Mouse (Mus musculus): ENCODE data around the gene Gdpd5. TPM values are rescaled to one million over a fixed set of nuclear protein-coding genes. Genes with fewer than 3 reads are reported as not detected.

Gene Gdpd5
- polyA plus RNA-seq, 1 experiment from 2014 or later: 40.0 TPM

DNA sequence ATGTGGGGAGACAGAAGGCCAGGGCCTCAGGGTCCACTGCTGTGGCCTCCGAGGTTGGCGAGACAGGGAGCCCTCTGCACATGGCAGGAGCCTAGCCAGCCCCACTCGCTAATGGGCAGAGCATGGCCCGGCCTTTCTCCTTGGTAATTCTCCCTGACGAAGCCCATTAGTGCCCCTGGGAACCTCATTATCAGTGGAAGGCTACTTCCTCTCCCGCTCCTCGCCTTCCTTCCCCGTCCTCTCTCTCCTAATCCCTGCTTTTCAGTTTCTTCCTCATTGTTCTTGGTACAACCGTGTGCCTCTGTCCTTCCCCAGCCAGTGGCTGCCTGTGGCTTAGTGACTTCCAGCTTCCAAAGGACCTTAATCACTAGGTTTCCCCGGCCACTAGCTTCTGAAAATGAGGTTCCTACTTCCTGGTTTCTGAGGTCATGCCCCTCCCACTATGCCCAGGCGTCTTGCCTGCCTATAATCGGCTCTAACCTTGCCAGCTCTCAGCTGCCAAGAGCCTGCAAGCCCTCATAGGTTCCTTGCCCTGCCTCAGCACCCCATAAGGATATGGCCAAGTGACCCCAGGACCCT lies 53.5 kb downstream of the Gdpd5 start:
- no peak overlapping the region for H3K4me2 ChIP-seq (ENCODE audit: low read length)
- DNase-seq (peak; percentile 45), ATAC-seq (ENCODE audit: low FRiP score, low TSS enrichment) (peak; percentile 38; the same call in 1 of the 2 replicates)
- H3K36me3 ChIP-seq (ENCODE audit: control insufficient read depth, insufficient read depth, low read length): peaks cover 10% of the 10 kb centered on the region
- H3K4me1 ChIP-seq (ENCODE audit: control insufficient read depth, insufficient read depth, low read length): peaks cover 26% of the 10 kb centered on the region
- 16% methylated on average over 12 of the region's 12 CpGs for WGBS
- no peaks in the 10 kb centered on the region for H3K27me3 ChIP-seq (ENCODE audit: control insufficient read depth, insufficient read depth, low read length)
- no peaks in the 10 kb centered on the region for H3K9me3 ChIP-seq (ENCODE audit: control insufficient read depth, low read length)
- H3K27ac ChIP-seq (replicated peaks; ENCODE audit: low read depth, low read length): peak overlapping the region; percentile 57
- no peak overlapping the region for H3K9ac ChIP-seq (replicated peaks; ENCODE audit: low read length)
- H3K4me3 ChIP-seq (replicated peaks; ENCODE audit: low read depth, low read length): no peak overlapping the region

DNA sequence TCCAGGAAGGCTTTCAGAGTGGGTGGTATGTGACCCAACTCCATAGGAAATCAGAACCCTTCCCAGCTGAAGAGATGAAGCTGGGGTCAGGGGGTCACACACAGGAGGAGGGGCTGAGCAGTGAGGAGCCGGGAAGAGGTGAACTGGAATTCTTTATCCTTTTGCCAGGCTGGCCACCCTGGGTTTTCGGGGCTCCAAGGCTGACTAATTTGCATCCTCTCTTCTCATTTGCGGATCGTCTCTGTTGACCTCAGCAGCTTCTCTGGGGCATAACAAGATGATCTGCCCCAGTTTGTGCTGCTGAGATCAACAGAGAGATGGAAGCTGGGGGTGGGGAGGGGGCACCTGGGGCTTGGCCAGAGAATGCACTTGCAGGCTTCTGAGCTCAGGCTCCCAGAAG lies 55.3 kb downstream of the Gdpd5 start:
- ATAC-seq (ENCODE audit: low FRiP score, low TSS enrichment) (no peak), DNase-seq (no peak)
- no peak overlapping the region for H3K4me2 ChIP-seq (ENCODE audit: low read length)
- H3K27ac ChIP-seq (replicated peaks; ENCODE audit: low read depth, low read length): no peak overlapping the region
- WGBS: 2% methylated on average over 4 of the region's 4 CpGs
- H3K9me3 ChIP-seq (ENCODE audit: control insufficient read depth, low read length): no peaks in the 10 kb centered on the region
- H3K36me3 ChIP-seq (ENCODE audit: control insufficient read depth, insufficient read depth, low read length): peaks cover 14% of the 10 kb centered on the region
- peaks cover 31% of the 10 kb centered on the region for H3K4me1 ChIP-seq (ENCODE audit: control insufficient read depth, insufficient read depth, low read length)
- no peak overlapping the region for H3K4me3 ChIP-seq (replicated peaks; ENCODE audit: low read depth, low read length)
- H3K9ac ChIP-seq (replicated peaks; ENCODE audit: low read length): no peak overlapping the region
- H3K27me3 ChIP-seq (ENCODE audit: control insufficient read depth, insufficient read depth, low read length): no peaks in the 10 kb centered on the region

DNA sequence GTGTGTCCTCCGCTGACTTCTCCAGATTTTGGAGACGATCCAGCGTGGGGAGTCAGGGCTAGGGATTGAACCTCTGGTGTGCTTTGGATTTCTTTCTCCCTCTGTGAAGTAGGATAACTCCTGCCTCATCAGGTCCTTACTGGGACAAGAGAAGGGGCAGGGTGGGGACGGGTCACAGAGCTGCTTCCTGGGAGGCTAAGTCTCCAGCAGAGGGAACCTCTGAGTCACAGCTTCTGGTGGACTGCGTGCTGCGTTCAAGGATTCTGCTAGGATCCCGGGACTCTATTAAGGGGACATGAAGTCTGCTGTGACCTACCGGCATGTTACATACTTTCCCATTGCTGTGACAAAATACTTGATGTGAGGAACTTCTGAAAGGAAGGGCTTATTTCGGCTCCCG lies 57.7 kb downstream of the Gdpd5 start:
- peaks cover 20% of the 10 kb centered on the region; the same call in 1 of the 2 replicates for H3K4me1 ChIP-seq (ENCODE audit: control insufficient read depth, insufficient read depth, low read length)

DNA sequence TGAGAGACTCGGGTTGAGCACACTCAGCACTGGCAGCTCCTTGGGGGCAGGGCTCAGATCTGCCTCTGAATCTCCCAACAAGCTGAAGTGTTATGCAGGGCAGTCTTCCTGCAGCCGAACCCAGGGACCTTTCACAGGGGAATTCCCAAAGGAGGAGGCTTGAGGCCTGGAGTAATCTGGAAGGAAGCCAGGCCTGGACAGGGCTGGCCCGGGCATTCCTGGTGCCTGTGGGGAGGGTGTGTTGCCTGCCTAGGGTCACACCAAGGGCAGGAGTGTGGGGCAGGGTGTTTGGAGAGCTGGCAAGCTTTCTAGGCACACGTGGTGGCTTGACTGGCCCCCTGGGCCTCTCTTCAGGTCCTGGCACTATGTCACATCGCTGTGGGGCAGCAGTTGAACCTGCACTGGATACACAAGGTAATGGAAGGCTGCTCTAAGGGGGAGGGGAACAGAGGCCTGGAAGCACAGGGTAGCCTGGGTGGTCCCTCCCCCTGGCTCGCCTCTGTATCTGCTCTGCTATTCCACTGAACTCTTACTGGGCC lies 60.4 kb downstream of the Gdpd5 start:
- ATAC-seq (ENCODE audit: low FRiP score, low TSS enrichment) (no peak), DNase-seq (no peak)
- Histone ChIP-seq H3K9ac (replicated peaks; ENCODE audit: low read length) (no peak overlapping the region; the same call in 1 of the 2 replicates), H3K27me3 (ENCODE audit: control insufficient read depth, insufficient read depth, low read length) (no peaks in the 10 kb centered on the region), H3K4me3 (replicated peaks; ENCODE audit: low read depth, low read length) (no peak overlapping the region), H3K27ac (replicated peaks; ENCODE audit: low read depth, low read length) (no peak overlapping the region), H3K4me1 (ENCODE audit: control insufficient read depth, insufficient read depth, low read length) (peaks cover 13% of the 10 kb centered on the region; the same call in 1 of the 2 replicates), H3K9me3 (ENCODE audit: control insufficient read depth, low read length) (no peaks in the 10 kb centered on the region), H3K36me3 (ENCODE audit: control insufficient read depth, insufficient read depth, low read length) (peaks cover 31% of the 10 kb centered on the region), H3K4me2 (ENCODE audit: low read length) (no peak overlapping the region)
- 25% methylated on average over 6 of the region's 6 CpGs for WGBS

More for the DNA sequence above, 57.7 kb downstream of the Gdpd5 start:
- Histone ChIP-seq H3K9ac (replicated peaks; ENCODE audit: low read length) (no peak overlapping the region), H3K4me3 (replicated peaks; ENCODE audit: low read depth, low read length) (no peak overlapping the region), H3K27ac (replicated peaks; ENCODE audit: low read depth, low read length) (no peak overlapping the region), H3K9me3 (ENCODE audit: control insufficient read depth, low read length) (no peaks in the 10 kb centered on the region), H3K36me3 (ENCODE audit: control insufficient read depth, insufficient read depth, low read length) (peaks cover 24% of the 10 kb centered on the region), H3K4me2 (ENCODE audit: low read length) (no peak overlapping the region), H3K27me3 (ENCODE audit: control insufficient read depth, insufficient read depth, low read length) (no peaks in the 10 kb centered on the region)
- no peak for DNase-seq
- 67% methylated on average over 10 of the region's 10 CpGs for WGBS
- no peak for ATAC-seq (ENCODE audit: low FRiP score, low TSS enrichment)

DNA sequence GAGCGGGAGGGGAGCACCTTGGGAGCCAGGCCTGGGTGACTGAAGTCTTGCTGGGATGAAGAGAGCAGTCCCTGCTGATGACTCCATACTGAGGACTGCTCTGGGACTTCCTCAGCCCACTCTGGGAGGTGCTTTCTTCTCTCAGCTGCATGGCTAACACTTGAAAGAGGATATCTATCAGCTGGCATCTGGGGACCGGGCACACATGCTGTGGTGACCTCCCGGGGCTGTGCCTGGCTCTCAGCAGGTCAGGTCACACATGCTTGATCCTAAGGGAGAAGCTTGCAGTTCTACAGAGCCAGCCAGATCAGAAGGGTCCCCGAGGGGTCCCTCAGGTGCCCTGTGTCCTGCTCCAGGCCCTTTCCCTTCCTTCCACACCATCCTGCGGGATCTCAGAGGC lies 62.0 kb downstream of the Gdpd5 start:
- H3K4me3 ChIP-seq (replicated peaks; ENCODE audit: low read depth, low read length): no peak overlapping the region
- H3K27ac ChIP-seq (replicated peaks; ENCODE audit: low read depth, low read length): no peak overlapping the region
- H3K4me1 ChIP-seq (ENCODE audit: control insufficient read depth, insufficient read depth, low read length): peaks cover 13% of the 10 kb centered on the region; the same call in 1 of the 2 replicates
- H3K27me3 ChIP-seq (ENCODE audit: control insufficient read depth, insufficient read depth, low read length): no peaks in the 10 kb centered on the region
- H3K9me3 ChIP-seq (ENCODE audit: control insufficient read depth, low read length): no peaks in the 10 kb centered on the region
- DNase-seq: no peak
- no peak for ATAC-seq (ENCODE audit: low FRiP score, low TSS enrichment)
- no peak overlapping the region for H3K4me2 ChIP-seq (ENCODE audit: low read length)
- 53% methylated on average over 5 of the region's 5 CpGs for WGBS
- no peak overlapping the region for H3K9ac ChIP-seq (replicated peaks; ENCODE audit: low read length)
- H3K36me3 ChIP-seq (ENCODE audit: control insufficient read depth, insufficient read depth, low read length): peaks cover 30% of the 10 kb centered on the region

DNA sequence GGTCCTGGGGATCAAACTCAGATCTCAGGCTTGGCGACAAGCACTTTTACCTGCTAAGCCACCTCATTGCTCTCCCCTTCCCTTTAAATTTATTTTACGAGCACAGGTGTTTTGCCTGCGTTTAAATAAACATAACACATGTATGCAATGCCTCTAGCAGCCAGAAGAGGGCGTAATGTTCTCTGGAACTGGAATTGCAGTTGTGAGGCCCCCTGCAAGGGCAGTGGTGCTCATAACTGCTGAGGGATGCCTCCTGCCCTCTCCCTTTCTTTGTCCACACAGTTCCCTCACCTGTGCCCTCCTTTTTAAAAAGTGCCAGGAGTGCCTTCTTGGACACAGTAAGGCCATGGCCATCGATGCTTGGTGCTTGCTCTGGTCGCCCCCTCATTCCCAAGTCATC lies 62.8 kb downstream of the Gdpd5 start:
- Histone ChIP-seq H3K9me3 (ENCODE audit: control insufficient read depth, low read length) (no peaks in the 10 kb centered on the region), H3K4me2 (ENCODE audit: low read length) (no peak overlapping the region), H3K9ac (replicated peaks; ENCODE audit: low read length) (no peak overlapping the region), H3K27me3 (ENCODE audit: control insufficient read depth, insufficient read depth, low read length) (no peaks in the 10 kb centered on the region), H3K4me1 (ENCODE audit: control insufficient read depth, insufficient read depth, low read length) (peaks cover 15% of the 10 kb centered on the region; the same call in 1 of the 2 replicates), H3K36me3 (ENCODE audit: control insufficient read depth, insufficient read depth, low read length) (peaks cover 23% of the 10 kb centered on the region), H3K4me3 (replicated peaks; ENCODE audit: low read depth, low read length) (no peak overlapping the region), H3K27ac (replicated peaks; ENCODE audit: low read depth, low read length) (no peak overlapping the region)
- no peak for ATAC-seq (ENCODE audit: low FRiP score, low TSS enrichment)
- WGBS: 69% methylated on average over 6 of the region's 6 CpGs
- DNase-seq: no peak

DNA sequence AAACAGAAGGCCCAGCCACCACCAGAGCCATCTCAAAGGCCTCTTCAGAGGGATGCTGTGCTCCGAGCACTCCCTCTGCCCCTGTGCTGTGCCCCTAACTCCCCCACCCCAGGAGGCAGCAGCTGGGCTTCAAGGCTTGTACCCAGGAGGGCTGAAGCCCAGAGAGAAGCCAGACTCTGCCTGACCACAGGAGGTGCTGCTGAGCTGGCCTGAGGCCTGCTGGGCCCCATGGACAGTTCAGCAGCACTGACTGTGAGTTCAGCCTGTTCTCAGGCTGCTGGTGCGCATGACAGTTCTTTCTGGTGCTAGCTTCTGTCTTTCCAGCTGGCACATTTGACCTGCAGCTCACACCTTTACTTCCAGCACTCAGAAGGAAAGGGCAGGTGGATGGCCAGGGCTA lies 64.6 kb downstream of the Gdpd5 start:
- 58% methylated on average over 2 of the region's 2 CpGs for WGBS
- H3K9ac ChIP-seq (replicated peaks; ENCODE audit: low read length): no peak overlapping the region
- H3K4me1 ChIP-seq (ENCODE audit: control insufficient read depth, insufficient read depth, low read length): peaks cover 23% of the 10 kb centered on the region; the same call in 1 of the 2 replicates
- H3K36me3 ChIP-seq (ENCODE audit: control insufficient read depth, insufficient read depth, low read length): peaks cover 20% of the 10 kb centered on the region
- H3K4me2 ChIP-seq (ENCODE audit: low read length): no peak overlapping the region
- no peak overlapping the region for H3K4me3 ChIP-seq (replicated peaks; ENCODE audit: low read depth, low read length)
- DNase-seq (no peak), ATAC-seq (ENCODE audit: low FRiP score, low TSS enrichment) (no peak)
- no peak overlapping the region for H3K27ac ChIP-seq (replicated peaks; ENCODE audit: low read depth, low read length)
- H3K9me3 ChIP-seq (ENCODE audit: control insufficient read depth, low read length): no peaks in the 10 kb centered on the region
- no peaks in the 10 kb centered on the region for H3K27me3 ChIP-seq (ENCODE audit: control insufficient read depth, insufficient read depth, low read length)

DNA sequence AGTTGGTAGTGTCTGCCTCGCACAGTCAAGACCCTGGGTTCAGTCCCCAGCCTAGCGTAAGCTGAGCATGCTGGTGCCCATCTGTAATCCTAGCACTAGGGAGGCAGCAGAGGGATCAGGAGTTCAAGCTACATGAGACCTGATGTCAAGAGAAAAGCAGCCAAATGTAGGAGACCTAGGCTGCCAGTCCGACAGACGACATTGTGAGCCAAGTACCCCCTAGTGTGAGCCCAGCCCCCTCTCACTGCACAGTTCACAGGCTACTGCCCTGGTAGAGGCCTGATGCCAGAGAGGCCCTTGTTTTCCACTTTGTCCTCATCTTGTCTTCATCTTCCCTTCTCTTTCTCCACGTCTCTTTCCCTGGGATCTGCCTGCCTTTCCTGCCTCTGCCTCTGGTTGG lies 66.1 kb downstream of the Gdpd5 start:
- H3K27ac ChIP-seq (replicated peaks; ENCODE audit: low read depth, low read length): no peak overlapping the region
- DNase-seq (no peak), ATAC-seq (ENCODE audit: low FRiP score, low TSS enrichment) (no peak)
- H3K36me3 ChIP-seq (ENCODE audit: control insufficient read depth, insufficient read depth, low read length): peaks cover 10% of the 10 kb centered on the region
- H3K9ac ChIP-seq (replicated peaks; ENCODE audit: low read length): no peak overlapping the region
- no peaks in the 10 kb centered on the region for H3K9me3 ChIP-seq (ENCODE audit: control insufficient read depth, low read length)
- H3K4me3 ChIP-seq (replicated peaks; ENCODE audit: low read depth, low read length): no peak overlapping the region
- H3K4me2 ChIP-seq (ENCODE audit: low read length): no peak overlapping the region
- peaks cover 15% of the 10 kb centered on the region; the same call in 1 of the 2 replicates for H3K4me1 ChIP-seq (ENCODE audit: control insufficient read depth, insufficient read depth, low read length)
- WGBS: 43% methylated on average over 5 of the region's 5 CpGs
- no peaks in the 10 kb centered on the region for H3K27me3 ChIP-seq (ENCODE audit: control insufficient read depth, insufficient read depth, low read length)

DNA sequence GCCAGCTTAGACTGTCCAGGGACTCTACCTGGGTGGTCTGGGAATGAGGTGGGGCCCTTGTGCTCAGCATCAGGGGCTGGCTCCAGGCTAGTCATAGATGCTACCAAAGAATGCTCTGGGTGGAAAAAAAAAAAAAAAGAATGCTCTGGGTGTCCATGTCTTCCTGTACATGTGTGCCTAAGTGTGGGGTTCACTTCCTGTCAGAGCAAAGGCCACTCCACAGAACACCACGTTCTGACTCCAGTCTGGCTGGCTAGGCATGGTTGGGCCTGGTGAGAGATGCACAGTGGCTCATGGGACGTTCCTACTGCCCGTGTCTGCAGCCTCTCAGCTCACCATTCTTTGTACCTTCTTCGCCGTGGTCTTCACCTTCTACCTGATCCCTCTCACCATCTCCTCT lies 67.4 kb downstream of the Gdpd5 start:
- 67% methylated on average over 5 of the region's 5 CpGs for WGBS
- no peaks in the 10 kb centered on the region for H3K9me3 ChIP-seq (ENCODE audit: control insufficient read depth, low read length)
- peak overlapping the region; percentile 16; the same call in 1 of the 2 replicates for H3K27ac ChIP-seq (replicated peaks; ENCODE audit: low read depth, low read length)
- H3K4me2 ChIP-seq (ENCODE audit: low read length): no peak overlapping the region
- no peak for ATAC-seq (ENCODE audit: low FRiP score, low TSS enrichment)
- peaks cover 15% of the 10 kb centered on the region; the same call in 1 of the 2 replicates for H3K4me1 ChIP-seq (ENCODE audit: control insufficient read depth, insufficient read depth, low read length)
- no peak overlapping the region for H3K9ac ChIP-seq (replicated peaks; ENCODE audit: low read length)
- H3K36me3 ChIP-seq (ENCODE audit: control insufficient read depth, insufficient read depth, low read length): peaks cover 7% of the 10 kb centered on the region; the same call in 1 of the 2 replicates
- H3K27me3 ChIP-seq (ENCODE audit: control insufficient read depth, insufficient read depth, low read length): no peaks in the 10 kb centered on the region
- DNase-seq: no peak
- H3K4me3 ChIP-seq (replicated peaks; ENCODE audit: low read depth, low read length): no peak overlapping the region
